Mouse (Mus musculus): ENCODE data around the gene Prkd3. TPM values are rescaled to one million over a fixed set of nuclear protein-coding genes. Genes with fewer than 3 reads are reported as not detected.

Gene Prkd3
- polyA plus RNA-seq, 1 experiment from 2014 or later, result 33.8 TPM

DNA sequence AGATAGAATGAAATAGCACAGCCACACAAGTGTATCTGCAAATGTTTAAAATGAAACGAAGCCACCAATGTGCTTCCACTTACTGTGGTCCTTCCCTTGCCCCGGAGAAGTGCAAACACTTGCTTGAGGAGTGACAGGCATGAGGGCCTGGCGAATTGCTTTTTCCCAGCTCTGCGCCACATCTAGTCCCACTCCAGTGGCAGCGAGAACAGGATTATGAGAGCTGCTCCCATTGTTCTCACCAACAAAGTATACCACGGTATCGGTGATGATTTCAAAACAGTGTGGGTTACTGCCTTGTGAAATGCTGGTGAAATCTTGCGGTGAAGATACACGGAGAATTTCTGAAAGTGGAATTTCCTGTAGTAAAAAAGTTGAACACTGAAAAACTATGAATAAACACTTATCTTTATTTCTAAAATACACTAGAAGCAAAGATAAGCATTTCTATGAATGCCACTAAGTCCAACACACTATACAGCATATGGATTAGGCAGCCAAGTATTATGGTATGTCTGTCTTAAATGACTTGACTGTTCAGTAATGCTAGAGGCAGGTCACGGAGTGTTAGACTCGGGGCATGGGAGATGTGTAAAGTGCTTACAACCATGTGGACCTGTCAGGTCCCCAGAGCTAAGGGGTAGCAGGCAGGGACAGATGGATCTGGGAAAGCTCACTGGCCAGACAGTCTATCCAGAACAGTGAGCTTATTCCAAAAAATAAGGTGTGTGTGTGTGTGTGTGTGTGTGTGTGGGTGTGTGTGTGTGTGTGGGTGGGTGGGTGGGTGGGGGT, 54.3 kb downstream of the Prkd3 start:
- no peak overlapping the region for H3K4me2 ChIP-seq
- H3K4me1 ChIP-seq, result no peaks in the 10 kb centered on the region
- no peaks in the 10 kb centered on the region for H3K27me3 ChIP-seq
- H3K4me3 ChIP-seq, result no peak overlapping the region
- no peak overlapping the region for H3K9ac ChIP-seq
- H3K27ac ChIP-seq, result no peak overlapping the region
- H3K9me3 ChIP-seq (replicated peaks), result no peaks in the 10 kb centered on the region
- WGBS, result 90% methylated on average over 11 of the region's 11 CpGs
- peaks cover 43% of the 10 kb centered on the region for H3K36me3 ChIP-seq (ENCODE audit: poor library complexity, severe bottlenecking)
- no peak for ATAC-seq

DNA sequence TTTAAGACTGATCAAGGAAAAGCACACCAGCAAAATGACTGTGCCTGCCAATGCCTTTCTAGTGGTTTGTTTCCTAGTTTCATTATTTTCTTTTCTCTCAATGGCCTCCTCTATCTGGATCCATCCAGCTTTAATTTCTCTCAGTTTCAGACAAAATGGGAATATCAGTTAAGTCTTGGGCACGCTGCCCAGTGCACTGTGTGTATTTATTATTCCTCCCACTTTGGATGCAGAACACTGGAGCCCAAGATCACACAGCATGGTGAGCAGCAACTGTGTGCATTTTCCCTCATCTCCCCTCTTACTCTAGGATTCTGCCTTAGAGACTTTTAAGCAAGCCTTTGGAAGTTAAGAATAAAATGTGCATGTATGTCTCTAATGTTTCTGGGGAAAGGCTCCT, 56.2 kb downstream of the Prkd3 start:
- Histone ChIP-seq H3K4me3 (no peak overlapping the region), H3K27ac (0 out of 2 replicates have a peak overlapping the region, but pooled peaks have one; percentile 6), H3K9me3 (replicated peaks) (no peaks in the 10 kb centered on the region), H3K4me2 (no peak overlapping the region), H3K36me3 (ENCODE audit: poor library complexity, severe bottlenecking) (peaks cover 52% of the 10 kb centered on the region), H3K9ac (no peak overlapping the region), H3K4me1 (no peaks in the 10 kb centered on the region), H3K27me3 (no peaks in the 10 kb centered on the region)
- ATAC-seq, result peak; percentile 19; the same call in 1 of the 2 replicates
- 83% methylated on average over 1 of the region's 1 CpGs for WGBS

DNA sequence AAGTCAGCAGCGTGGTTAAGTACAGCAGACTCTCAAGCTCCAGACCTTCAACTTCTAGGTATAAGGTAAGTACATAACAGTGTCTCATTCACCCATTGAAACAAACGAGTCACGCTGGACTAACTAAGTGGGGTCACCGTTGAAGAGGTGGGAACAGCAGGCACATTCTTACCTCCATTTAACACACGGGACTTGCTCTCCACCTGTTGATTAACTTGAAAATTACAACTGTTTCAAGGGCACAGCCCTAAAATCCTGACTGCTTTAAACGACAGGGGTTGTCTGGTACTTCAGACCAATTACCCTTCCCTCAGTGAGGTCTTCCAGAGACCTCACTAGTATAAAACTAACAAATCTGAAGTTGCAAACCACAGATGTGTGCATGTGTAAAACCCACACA, 61.1 kb downstream of the Prkd3 start:
- H3K4me3 ChIP-seq, result no peak overlapping the region
- H3K27ac ChIP-seq, result no peak overlapping the region
- H3K4me1 ChIP-seq, result no peaks in the 10 kb centered on the region
- 83% methylated on average over 6 of the region's 6 CpGs for WGBS
- no peaks in the 10 kb centered on the region for H3K27me3 ChIP-seq
- no peak overlapping the region for H3K9ac ChIP-seq
- peaks cover 73% of the 10 kb centered on the region for H3K36me3 ChIP-seq (ENCODE audit: poor library complexity, severe bottlenecking)
- no peak for ATAC-seq
- H3K4me2 ChIP-seq, result no peak overlapping the region
- H3K9me3 ChIP-seq (replicated peaks), result no peaks in the 10 kb centered on the region

DNA sequence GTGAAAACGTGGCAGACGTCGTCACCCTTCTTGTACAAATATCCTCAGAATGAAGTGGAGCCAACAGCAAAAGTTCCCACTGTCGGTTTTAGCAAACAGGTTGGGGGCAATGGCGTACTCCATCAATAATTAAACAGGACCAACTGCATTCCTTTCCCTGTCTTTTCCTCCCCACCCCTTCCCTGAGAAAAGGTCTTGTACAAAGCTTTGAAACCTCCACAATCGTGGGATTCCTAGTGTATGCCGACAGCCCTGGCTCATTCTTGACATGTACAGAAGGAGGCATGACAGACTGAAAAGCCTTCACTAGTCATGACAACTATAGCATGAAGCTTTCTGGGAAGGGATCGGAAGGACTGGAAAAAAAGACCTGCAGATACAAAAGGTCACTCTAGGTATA, 67.4 kb downstream of the Prkd3 start:
- Histone ChIP-seq H3K36me3 (ENCODE audit: poor library complexity, severe bottlenecking) (peaks cover 88% of the 10 kb centered on the region), H3K9me3 (replicated peaks) (no peaks in the 10 kb centered on the region), H3K4me1 (no peaks in the 10 kb centered on the region), H3K4me2 (no peak overlapping the region), H3K4me3 (no peak overlapping the region), H3K9ac (no peak overlapping the region), H3K27ac (no peak overlapping the region), H3K27me3 (no peaks in the 10 kb centered on the region)
- WGBS, result 91% methylated on average over 8 of the region's 8 CpGs
- ATAC-seq, result no peak

DNA sequence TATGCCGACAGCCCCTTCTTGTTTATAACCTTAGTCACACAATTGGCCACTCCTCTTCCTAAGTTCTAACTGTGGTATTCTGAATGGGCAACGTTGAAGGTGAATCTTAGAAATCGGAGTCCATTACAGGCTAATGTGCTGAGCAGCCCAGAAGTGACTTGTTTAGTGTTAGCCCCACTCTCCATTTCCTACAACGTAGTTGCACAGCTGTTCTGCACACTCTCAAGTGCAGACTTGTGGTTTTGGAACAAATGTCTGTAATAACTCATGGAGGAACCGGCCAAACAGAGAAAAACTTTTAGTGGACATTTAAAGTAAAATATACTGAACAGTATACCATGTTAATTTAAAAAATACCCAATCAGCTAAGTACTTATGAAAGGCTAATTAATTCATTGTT, 68.5 kb downstream of the Prkd3 start:
- Histone ChIP-seq H3K4me3 (no peak overlapping the region), H3K4me1 (no peaks in the 10 kb centered on the region), H3K9me3 (replicated peaks) (no peaks in the 10 kb centered on the region), H3K36me3 (ENCODE audit: poor library complexity, severe bottlenecking) (peaks cover 88% of the 10 kb centered on the region), H3K9ac (no peak overlapping the region), H3K27ac (no peak overlapping the region), H3K27me3 (no peaks in the 10 kb centered on the region), H3K4me2 (no peak overlapping the region)
- WGBS, result 92% methylated on average over 5 of the region's 5 CpGs
- no peak for ATAC-seq

DNA sequence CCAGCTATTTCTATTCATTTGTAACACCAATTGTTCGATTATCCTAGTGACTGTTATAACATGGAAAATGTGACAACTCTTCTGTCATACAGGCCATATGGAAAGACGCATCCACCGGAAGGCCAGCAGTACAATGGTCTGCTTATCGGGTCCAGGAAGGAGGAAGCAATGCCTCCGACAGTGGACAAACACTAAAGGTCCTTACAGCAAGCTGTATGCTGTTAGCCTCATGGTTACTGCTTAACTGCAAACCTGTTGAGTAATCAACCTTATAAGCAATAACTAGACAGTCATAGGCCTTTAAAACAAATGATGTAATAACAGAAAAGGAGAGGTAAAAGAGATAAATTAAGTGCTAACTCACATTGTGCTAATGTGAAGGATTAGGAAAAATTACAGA, 69.4 kb downstream of the Prkd3 start:
- Histone ChIP-seq H3K4me2 (no peak overlapping the region), H3K9ac (no peak overlapping the region), H3K9me3 (replicated peaks) (no peaks in the 10 kb centered on the region), H3K27ac (no peak overlapping the region), H3K4me3 (no peak overlapping the region), H3K36me3 (ENCODE audit: poor library complexity, severe bottlenecking) (peaks cover 89% of the 10 kb centered on the region), H3K4me1 (no peaks in the 10 kb centered on the region), H3K27me3 (no peaks in the 10 kb centered on the region)
- ATAC-seq, result no peak
- WGBS, result 96% methylated on average over 5 of the region's 5 CpGs

DNA sequence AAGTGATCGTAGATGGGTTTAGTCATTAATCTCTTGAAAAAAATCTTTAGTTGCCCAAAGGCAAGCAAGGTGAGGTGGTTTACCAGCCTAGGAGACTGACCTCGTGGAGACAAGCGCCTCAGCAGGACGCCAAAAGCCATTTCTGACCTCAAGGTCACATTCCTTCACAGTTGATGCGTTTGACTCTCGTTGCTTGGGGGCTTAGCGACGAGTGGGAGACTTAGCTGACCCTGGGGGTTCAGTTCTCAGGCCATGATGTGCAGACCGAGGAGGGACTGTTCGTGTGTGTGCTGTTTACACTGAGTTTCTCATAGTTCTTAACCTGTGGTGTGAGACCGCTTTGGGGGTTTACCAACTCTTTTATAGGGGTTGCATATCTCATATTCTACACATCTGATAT, 78.0 kb downstream of the Prkd3 start:
- 72% methylated on average over 11 of the region's 11 CpGs for WGBS
- no peaks in the 10 kb centered on the region for H3K27me3 ChIP-seq
- peaks cover 56% of the 10 kb centered on the region for H3K36me3 ChIP-seq (ENCODE audit: poor library complexity, severe bottlenecking)
- ATAC-seq, result no peak
- H3K4me3 ChIP-seq, result no peak overlapping the region
- no peak overlapping the region for H3K9ac ChIP-seq
- no peak overlapping the region for H3K27ac ChIP-seq
- H3K9me3 ChIP-seq (replicated peaks), result no peaks in the 10 kb centered on the region
- H3K4me2 ChIP-seq, result no peak overlapping the region
- H3K4me1 ChIP-seq, result peaks cover 6% of the 10 kb centered on the region

DNA sequence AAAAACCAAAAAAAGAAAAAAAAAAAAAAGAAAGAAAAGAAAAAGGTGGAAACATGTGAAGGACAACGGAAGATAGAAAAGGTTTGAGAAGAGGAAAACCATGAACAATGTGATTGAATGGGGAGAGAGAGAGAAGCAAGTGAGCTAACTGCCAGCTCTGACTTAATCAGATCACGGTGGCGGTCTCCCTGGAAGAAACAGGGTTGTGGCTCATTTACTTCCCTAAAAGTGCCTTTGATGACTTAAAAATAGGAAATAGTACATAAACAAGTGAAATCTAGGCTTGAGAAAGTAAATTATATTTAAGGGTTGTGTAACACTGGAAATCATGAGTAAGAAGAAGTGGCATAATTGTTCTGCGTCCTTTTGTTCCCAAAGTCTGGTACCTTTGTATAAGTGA, 81.7 kb downstream of the Prkd3 start:
- Histone ChIP-seq H3K9ac (no peak overlapping the region), H3K27ac (no peak overlapping the region), H3K36me3 (ENCODE audit: poor library complexity, severe bottlenecking) (peaks cover 49% of the 10 kb centered on the region), H3K9me3 (replicated peaks) (no peaks in the 10 kb centered on the region), H3K4me3 (no peak overlapping the region), H3K27me3 (no peaks in the 10 kb centered on the region), H3K4me1 (peaks cover 21% of the 10 kb centered on the region), H3K4me2 (no peak overlapping the region)
- ATAC-seq, result no peak
- WGBS, result 92% methylated on average over 4 of the region's 4 CpGs

DNA sequence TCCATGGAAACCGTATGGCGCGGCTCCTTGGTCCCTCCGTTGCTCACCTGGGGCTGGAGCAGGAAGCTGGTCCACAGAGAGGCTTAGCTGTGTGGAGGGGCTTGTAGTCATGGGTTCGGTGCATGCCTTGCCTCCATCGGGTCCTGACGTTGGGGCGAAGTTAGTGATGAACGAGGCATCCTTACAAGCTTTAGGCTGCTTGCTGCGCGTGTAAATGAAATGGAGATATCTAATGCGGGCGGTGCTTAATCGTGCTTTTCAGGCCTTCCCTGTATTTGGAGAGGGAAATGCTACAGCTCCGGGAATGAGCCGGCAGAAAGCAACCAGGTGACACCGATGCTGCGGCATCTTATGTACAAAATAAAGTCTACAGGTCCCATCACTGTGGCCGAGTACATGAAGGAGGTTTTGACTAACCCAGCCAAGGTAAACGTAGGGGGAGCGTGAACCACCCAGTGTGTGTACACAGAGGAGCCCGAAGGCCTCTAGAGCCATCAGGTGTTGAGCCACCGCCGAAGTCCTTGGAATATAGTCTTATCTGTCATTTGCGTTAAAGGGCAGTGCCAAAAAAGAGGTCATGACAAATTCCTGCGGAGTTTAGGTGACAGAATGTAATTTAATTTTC, 83.3 kb downstream of the Prkd3 start:
- ATAC-seq, result peak; percentile 29; the same call in 1 of the 2 replicates
- Histone ChIP-seq H3K9ac (peak overlapping the region; percentile 76), H3K4me3 (peak overlapping the region; percentile 89)

DNA sequence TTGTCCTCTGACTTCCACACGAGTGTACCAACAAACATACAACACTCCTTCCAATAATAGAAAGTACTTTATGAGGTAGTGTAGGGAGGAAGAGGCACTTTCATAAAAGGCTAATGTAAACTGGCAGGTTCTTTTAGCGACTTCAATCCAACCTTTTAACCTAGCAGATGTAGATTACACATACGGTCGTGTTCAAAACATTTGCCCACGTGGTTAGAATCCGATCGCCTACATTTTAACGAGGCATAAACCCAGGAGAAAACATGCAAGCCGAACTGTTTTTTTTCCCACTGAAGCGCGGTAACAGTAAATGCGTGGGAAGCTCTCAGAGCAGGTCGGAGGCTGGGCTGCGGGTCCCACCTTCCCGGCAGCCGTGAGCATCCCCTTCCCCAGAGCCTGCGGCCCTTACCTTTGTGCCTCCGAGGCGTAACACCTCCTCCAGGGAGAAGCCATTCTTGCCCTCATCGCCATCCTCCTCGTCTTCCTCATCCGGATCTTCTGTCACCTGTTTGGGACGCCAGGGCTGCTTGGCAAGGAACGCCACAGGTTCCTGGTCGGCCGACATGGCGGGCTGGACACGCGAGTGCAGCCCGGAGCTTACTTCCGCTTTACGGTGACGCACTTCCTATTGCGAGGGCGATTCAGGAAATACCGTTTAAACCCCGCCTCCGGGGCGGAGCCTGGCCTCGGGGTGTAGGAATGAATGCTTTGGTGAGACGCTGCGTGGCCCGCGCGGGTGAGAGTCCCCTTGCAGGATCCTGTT, 84.0 kb downstream of the Prkd3 start, which contains the start of the genes Cebpz and Ndufaf7:
Gene Cebpz (minus strand): TSS at position 601 of the 763 bp plus-strand sequence.
Gene Ndufaf7 (plus strand): TSS at position 671 of the 763 bp plus-strand sequence.
- ATAC-seq, result peak; percentile 100
- Histone ChIP-seq H3K4me2 (peak within 1 kb of the TSS; percentile 70), H3K9me3 (replicated peaks) (no peaks in the 10 kb centered on the region), H3K4me3 (peak within 1 kb of the TSS; percentile 89), H3K27me3 (no peaks in the 10 kb centered on the region), H3K9ac (peak within 1 kb of the TSS; percentile 76), H3K27ac (0 out of 2 replicates have a peak within 1 kb of the TSS, but pooled peaks have one; percentile 31), H3K36me3 (ENCODE audit: poor library complexity, severe bottlenecking) (peaks cover 48% of the 10 kb centered on the region), H3K4me1 (peaks cover 36% of the 10 kb centered on the region)
- WGBS, result under 1% methylated on average over 45 of the region's 45 CpGs

More for the DNA sequence above, 83.3 kb downstream of the Prkd3 start:
- Histone ChIP-seq H3K36me3 (ENCODE audit: poor library complexity, severe bottlenecking) (peaks cover 47% of the 10 kb centered on the region), H3K4me2 (peak overlapping the region; percentile 70), H3K27me3 (no peaks in the 10 kb centered on the region), H3K9me3 (replicated peaks) (no peaks in the 10 kb centered on the region), H3K4me1 (peaks cover 36% of the 10 kb centered on the region), H3K27ac (0 out of 2 replicates have a peak overlapping the region, but pooled peaks have one; percentile 31)
- 10% methylated on average over 26 of the region's 26 CpGs for WGBS

DNA sequence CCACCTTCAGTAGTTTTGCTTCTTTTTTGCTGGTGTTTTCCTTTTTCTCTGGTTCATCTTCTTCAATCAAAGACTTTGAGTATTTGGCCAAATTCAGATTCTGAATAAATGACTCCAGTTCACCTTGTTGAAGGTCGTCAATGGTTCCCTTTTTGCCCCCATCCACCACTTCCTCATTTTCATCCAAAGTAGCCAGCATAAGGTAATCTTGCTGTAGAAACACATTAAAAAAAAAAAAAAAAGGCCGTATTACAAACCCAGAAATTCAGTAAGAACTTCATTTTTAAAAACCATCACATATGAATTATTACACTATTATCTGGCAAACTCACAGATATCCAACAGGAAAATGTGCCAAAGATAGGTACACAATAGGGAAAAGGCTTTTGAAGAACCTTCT, 84.8 kb downstream of the Prkd3 start:
- no peak for ATAC-seq
- Histone ChIP-seq H3K27me3 (no peaks in the 10 kb centered on the region), H3K36me3 (ENCODE audit: poor library complexity, severe bottlenecking) (peaks cover 49% of the 10 kb centered on the region), H3K4me1 (peaks cover 36% of the 10 kb centered on the region), H3K27ac (no peak overlapping the region), H3K9ac (peak overlapping the region; percentile 76), H3K4me3 (peak overlapping the region; percentile 89), H3K9me3 (replicated peaks) (no peaks in the 10 kb centered on the region), H3K4me2 (peak overlapping the region; percentile 70)
- 89% methylated on average over 2 of the region's 2 CpGs for WGBS

DNA sequence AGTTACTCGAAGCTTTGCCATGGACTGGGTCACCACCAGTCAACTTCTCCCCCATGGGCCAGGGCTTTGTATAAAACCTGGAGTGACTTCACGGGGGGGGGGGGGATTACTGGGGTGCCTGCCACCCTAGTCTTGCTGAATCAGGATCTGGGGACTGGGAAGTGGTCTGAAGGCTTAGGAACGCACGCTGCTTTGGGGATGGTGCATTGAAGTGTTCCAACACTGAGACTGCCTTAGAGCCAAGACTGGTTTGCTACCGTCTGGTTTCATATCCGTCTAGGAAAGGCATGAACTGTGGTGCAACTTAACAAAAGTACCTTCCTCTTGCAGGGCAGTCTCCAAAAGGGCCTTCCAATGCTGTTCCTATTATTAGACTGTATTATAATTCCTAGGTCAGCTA, 102.9 kb downstream of the Prkd3 start:
- Histone ChIP-seq H3K9ac (0 out of 2 replicates have a peak overlapping the region, but pooled peaks have one; percentile 78), H3K36me3 (ENCODE audit: poor library complexity, severe bottlenecking) (peaks cover 37% of the 10 kb centered on the region), H3K4me1 (peaks cover 20% of the 10 kb centered on the region), H3K27me3 (no peaks in the 10 kb centered on the region), H3K27ac (no peak overlapping the region), H3K4me2 (peak overlapping the region; percentile 77), H3K9me3 (replicated peaks) (no peaks in the 10 kb centered on the region), H3K4me3 (no peak overlapping the region)
- 38% methylated on average over 6 of the region's 6 CpGs for WGBS
- ATAC-seq, result no peak

Measured in forebrain, embryonic 13.5 days (tissue).